Mouse (Mus musculus) urinary bladder, postnatal 25 days (tissue): ENCODE results near the gene Dgkb.

Experiments
- DNase-seq: peaks from one replicate; pipeline ENCODE4 v3.0.0; 2022; ENCODE audit warnings: low spot score

Dgkb gene

DNA sequence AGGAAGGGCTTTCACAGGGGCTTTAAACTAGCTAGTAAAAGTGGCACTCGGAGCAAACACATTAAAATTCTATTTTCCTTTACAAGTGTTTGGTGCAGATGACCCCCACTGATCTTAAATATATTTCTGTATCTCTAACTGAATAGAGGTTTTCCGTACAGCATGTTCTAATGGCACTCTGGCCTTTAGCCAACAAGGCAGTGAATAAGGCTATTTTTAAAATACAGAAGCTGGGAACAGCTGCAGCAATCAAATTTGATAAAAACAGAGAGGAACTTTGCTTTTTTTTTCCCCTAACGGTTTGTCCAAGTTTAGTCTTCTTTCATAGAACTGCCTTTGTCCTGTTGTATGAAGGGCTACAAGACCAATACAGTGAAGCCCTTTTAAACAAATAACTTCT lies 776.5 kb downstream of the Dgkb start:
- DNase-seq = no peak

DNA sequence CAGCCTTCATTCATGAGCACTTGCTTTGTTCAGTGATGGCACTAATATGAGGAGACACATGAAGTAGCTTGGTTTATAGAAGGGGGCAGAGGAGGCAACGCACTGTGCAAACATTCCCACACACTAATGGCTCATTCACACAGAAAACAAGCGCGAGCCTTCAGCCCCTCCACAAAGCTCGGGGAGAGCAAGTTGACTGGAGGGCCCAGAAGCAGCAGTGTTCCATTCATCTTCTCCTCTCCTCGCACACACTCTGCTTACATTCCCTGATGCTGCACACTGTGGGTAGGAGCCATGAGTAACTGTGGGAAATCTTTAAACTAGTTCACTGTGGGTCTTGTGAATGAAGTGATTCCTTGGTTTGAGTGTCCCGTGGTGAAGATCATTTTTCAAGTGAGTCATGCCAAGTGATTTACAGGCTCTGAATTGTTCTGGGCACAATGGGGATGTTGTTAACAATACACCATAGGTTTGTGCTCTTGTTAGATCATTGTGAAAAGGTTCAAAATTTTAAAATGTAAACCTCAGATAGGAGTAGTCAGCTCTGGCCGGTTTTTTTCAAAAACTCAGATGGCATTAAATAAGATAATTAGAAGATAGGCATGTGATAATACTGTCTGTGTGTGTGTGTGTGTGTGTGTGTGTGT lies 779.0 kb downstream of the Dgkb start:
- DNase-seq = no peak

DNA sequence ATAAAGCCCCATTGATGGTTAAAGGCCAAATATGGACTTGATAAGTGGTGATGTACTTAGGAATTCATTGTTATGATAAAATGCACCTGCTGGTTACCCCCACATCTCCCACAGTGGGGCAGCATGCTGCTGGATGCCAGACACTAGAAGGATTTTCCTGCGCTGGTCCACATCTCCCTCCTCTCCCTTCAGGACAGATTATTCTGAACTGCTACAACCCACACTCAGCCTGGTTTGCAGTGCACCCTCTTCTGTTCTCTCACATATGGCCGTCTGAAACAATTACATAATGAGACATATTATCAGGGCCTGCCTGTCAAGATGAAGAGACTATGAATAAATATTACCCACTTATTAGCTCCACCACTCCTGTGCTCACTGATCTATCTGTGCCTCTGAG lies 780.6 kb downstream of the Dgkb start:
- no peak for DNase-seq

DNA sequence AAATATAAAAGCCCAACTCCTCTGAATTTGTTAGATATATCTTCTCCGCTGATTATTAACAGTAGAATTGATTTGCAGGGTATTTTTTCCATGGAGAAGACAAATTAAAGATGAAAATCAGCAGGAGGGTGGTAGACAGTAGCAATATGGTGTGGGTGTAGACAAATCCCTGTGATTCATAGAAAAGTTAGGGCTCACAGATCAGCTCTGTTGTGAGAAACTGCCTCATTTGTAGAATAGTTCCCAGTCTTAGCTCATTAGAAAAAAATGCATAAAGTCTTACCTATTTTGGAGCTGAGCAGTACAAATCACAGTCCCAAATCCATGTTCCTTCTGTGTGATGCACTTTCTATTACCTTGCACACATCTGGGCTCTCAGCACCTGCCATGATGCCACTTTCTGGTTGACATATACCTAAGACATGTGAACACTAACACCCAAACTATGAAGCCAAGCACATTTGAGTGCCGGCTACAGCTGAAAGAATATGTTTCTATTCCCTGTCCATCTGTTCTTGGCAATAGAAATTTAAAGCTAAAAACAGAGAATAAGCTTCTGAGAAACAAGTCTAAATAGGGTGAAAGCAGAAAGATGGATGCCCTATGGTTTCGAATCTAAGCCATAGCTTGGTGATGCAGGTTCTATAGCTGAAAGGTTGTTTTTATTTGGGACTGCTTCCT lies 782.8 kb downstream of the Dgkb start:
- no peak for DNase-seq

DNA sequence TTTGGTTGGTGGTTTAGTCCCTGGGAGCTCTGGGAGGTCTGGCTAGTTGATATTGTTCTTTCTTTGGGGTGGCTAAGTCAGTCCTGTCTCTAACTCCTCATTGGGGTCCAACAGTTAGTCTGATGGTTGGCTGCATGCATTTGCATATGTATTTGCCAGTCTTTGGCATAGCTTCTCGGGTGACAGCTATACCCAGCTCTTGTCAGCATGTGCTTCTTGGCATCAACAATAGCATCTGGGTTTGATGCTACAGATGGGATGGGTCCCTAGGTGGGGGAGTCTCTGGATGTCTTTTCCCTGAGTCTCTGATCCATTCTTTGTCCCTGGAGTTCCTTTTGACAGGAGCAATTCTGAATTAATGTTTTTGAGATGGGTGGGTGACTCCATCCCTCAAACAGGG lies 790.6 kb downstream of the Dgkb start:
- no peak for DNase-seq

DNA sequence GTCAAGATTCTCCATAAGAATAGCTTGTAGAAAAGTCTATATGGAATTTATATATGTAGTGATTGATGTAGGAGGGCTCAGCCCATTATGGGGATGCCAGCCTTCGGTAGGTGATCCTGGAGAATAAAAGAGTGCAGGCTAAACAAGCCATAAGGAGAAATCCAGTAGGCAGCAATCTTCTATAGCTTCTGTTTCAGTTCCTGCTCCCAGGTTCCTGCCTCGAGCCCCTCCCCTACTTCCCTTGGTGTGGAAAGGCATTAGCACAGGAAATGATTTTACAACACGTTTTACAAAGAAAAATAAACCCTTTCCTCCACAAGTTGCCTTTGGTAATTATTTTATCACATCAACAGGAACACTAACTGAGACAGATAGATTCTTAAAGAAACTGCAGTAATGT lies 850.7 kb downstream of the Dgkb start:
- DNase-seq = no peak
